Comparison of ENCODE assay signal across 19 mouse cellular contexts in genomic region chr8:120371146-120371545, GRCm38 (mm10).
DNase-seq lines count a peak whose midpoint lies in the region; ATAC-seq and TF ChIP-seq lines count a peak whose summit lies in the region.
"Had no signal": no experiment of that assay in that cellular context is flagged by ENCODE, and none has a peak within 500 bp of the region (broad histone marks: within the 10 kb centered on the region; RNA-seq: fewer than 3 reads in every experiment).

No protein-coding gene starts in this region.

- DNase-seq in heart, embryonic 10.5 days (ENCODE audit: low spot score), result no peak
- no peak for DNase-seq in heart, postnatal 25 days (ENCODE audit: low spot score)
- DNase-seq in hindbrain, embryonic 10.5 days (ENCODE audit: low spot score), result no peak
- no peak for DNase-seq in hindbrain, embryonic 14.5 days (ENCODE audit: low spot score)
- DNase-seq in G1E (ENCODE audit: low spot score), result no peak
- no peak for DNase-seq in frontal cortex, adult 2 months (ENCODE audit: extremely low spot score in 1 of 2, low spot score in 1 of 2)
- no peak for DNase-seq in lung, postnatal 0 days (ENCODE audit: low spot score)
- DNase-seq: cerebellum, adult 9-11 months; heart, adult 2 months; kidney, adult 11 months; kidney, postnatal 14 days; right cerebral cortex, adult 18-20 months had no signal

- no peak overlapping the region for H3K9ac ChIP-seq in hindbrain, embryonic 14.5 days
- peak overlapping the region; percentile 77 for H3K9ac ChIP-seq in liver, embryonic 12.5 days
- no peak overlapping the region for H3K9ac ChIP-seq in lung, postnatal 0 days (replicated peaks; ENCODE audit: low read depth)
- H3K9ac ChIP-seq: embryonic facial prominence, embryonic 15.5 days; forebrain, embryonic 15.5 days; limb, embryonic 12.5 days; lung, embryonic 15.5 days; midbrain, embryonic 15.5 days had no signal

- intact Hi-C loops in heart, postnatal 25 days (cut with DNase I), result no loop called here

- 48% methylated on average over 5 of the region's 5 CpGs for WGBS in heart, embryonic 10.5 days
- WGBS in hindbrain, embryonic 10.5 days, result 74% methylated on average over 5 of the region's 5 CpGs
- WGBS in hindbrain, embryonic 14.5 days, result 79% methylated on average over 5 of the region's 5 CpGs
- WGBS in liver, embryonic 12.5 days (ENCODE audit: insufficient replicate concordance), result 19% methylated on average over 5 of the region's 5 CpGs
- 75% methylated on average over 5 of the region's 5 CpGs for WGBS in lung, postnatal 0 days

- H3K4me3 ChIP-seq in heart, embryonic 10.5 days, result no peak overlapping the region
- no peak overlapping the region for H3K4me3 ChIP-seq in hindbrain, embryonic 10.5 days
- no peak overlapping the region for H3K4me3 ChIP-seq in hindbrain, embryonic 14.5 days (replicated peaks; ENCODE audit: low read length)
- peak overlapping the region; percentile 41; the same call in 1 of the 2 replicates for H3K4me3 ChIP-seq in G1E (ENCODE audit: low read depth, low read length)
- no peak overlapping the region; the same call in 1 of the 2 replicates for H3K4me3 ChIP-seq in liver, embryonic 12.5 days
- H3K4me3 ChIP-seq in lung, postnatal 0 days (ENCODE audit: low read depth, low read length), result no peak overlapping the region
- H3K4me3 ChIP-seq: embryonic facial prominence, embryonic 15.5 days; forebrain, embryonic 15.5 days; heart, adult 2 months; limb, embryonic 12.5 days; lung, embryonic 15.5 days; midbrain, embryonic 15.5 days had no signal

- no peaks in the 10 kb centered on the region for H3K9me3 ChIP-seq in heart, embryonic 10.5 days
- no peaks in the 10 kb centered on the region for H3K9me3 ChIP-seq in hindbrain, embryonic 10.5 days
- H3K9me3 ChIP-seq in hindbrain, embryonic 14.5 days (ENCODE audit: control insufficient read depth, low read length), result no peaks in the 10 kb centered on the region
- peaks cover 14% of the 10 kb centered on the region for H3K9me3 ChIP-seq in G1E (replicated peaks)
- H3K9me3 ChIP-seq in liver, embryonic 12.5 days (replicated peaks), result no peaks in the 10 kb centered on the region
- no peaks in the 10 kb centered on the region for H3K9me3 ChIP-seq in lung, postnatal 0 days (ENCODE audit: low read length)
- H3K9me3 ChIP-seq: embryonic facial prominence, embryonic 15.5 days; forebrain, embryonic 15.5 days; limb, embryonic 12.5 days; lung, embryonic 15.5 days; midbrain, embryonic 15.5 days had no signal

- no peaks in the 10 kb centered on the region for H3K27me3 ChIP-seq in heart, embryonic 10.5 days (ENCODE audit: insufficient read depth, poor library complexity, severe bottlenecking)
- H3K27me3 ChIP-seq in hindbrain, embryonic 10.5 days (ENCODE audit: insufficient read depth, poor library complexity, severe bottlenecking), result peaks cover 31% of the 10 kb centered on the region
- no peaks in the 10 kb centered on the region for H3K27me3 ChIP-seq in hindbrain, embryonic 14.5 days (ENCODE audit: control insufficient read depth, insufficient read depth, low read length)
- H3K27me3 ChIP-seq in G1E (ENCODE audit: insufficient read depth, low read length), result peaks cover 74% of the 10 kb centered on the region
- no peaks in the 10 kb centered on the region for H3K27me3 ChIP-seq in liver, embryonic 12.5 days (replicated peaks)
- no peaks in the 10 kb centered on the region for H3K27me3 ChIP-seq in lung, postnatal 0 days (replicated peaks; ENCODE audit: insufficient read depth, low read length)
- H3K27me3 ChIP-seq: embryonic facial prominence, embryonic 15.5 days; forebrain, embryonic 15.5 days; lung, embryonic 15.5 days; midbrain, embryonic 15.5 days had no signal

- H3K4me1 ChIP-seq in heart, embryonic 10.5 days, result peaks cover 97% of the 10 kb centered on the region
- H3K4me1 ChIP-seq in hindbrain, embryonic 10.5 days (replicated peaks), result peaks cover 97% of the 10 kb centered on the region
- peaks cover 24% of the 10 kb centered on the region for H3K4me1 ChIP-seq in hindbrain, embryonic 14.5 days (replicated peaks; ENCODE audit: control insufficient read depth, insufficient read depth, low read length)
- H3K4me1 ChIP-seq in G1E (ENCODE audit: insufficient read depth, low read depth, low read length), result peaks cover 77% of the 10 kb centered on the region
- peaks cover 100% of the 10 kb centered on the region for H3K4me1 ChIP-seq in liver, embryonic 12.5 days
- peaks cover 14% of the 10 kb centered on the region for H3K4me1 ChIP-seq in lung, postnatal 0 days (ENCODE audit: insufficient read depth, low read depth, low read length)

- H3K36me3 ChIP-seq in heart, embryonic 10.5 days, result no peaks in the 10 kb centered on the region
- no peaks in the 10 kb centered on the region for H3K36me3 ChIP-seq in hindbrain, embryonic 10.5 days
- H3K36me3 ChIP-seq in hindbrain, embryonic 14.5 days (replicated peaks; ENCODE audit: control insufficient read depth, insufficient read depth), result no peaks in the 10 kb centered on the region
- no peaks in the 10 kb centered on the region for H3K36me3 ChIP-seq in G1E (replicated peaks)
- H3K36me3 ChIP-seq in liver, embryonic 12.5 days, result no peaks in the 10 kb centered on the region
- H3K36me3 ChIP-seq in lung, postnatal 0 days (ENCODE audit: insufficient read depth, low read length), result no peaks in the 10 kb centered on the region
- H3K36me3 ChIP-seq: embryonic facial prominence, embryonic 15.5 days; forebrain, embryonic 15.5 days; limb, embryonic 12.5 days; lung, embryonic 15.5 days; midbrain, embryonic 15.5 days had no signal

- no peak for TF ChIP-seq CTCF in G1E (IDR thresholded peaks at IDR 0.05; ENCODE audit: low read depth, low read length)
- no peak for TF ChIP-seq CTCF in lung, postnatal 0 days (IDR thresholded peaks at IDR 0.05)

- H3K27ac ChIP-seq in heart, embryonic 10.5 days, result peak overlapping the region; percentile 90
- H3K27ac ChIP-seq in hindbrain, embryonic 10.5 days, result peak overlapping the region; percentile 87
- no peak overlapping the region for H3K27ac ChIP-seq in hindbrain, embryonic 14.5 days
- peak overlapping the region; percentile 97 for H3K27ac ChIP-seq in liver, embryonic 12.5 days
- H3K27ac ChIP-seq in lung, postnatal 0 days (ENCODE audit: low read length), result no peak overlapping the region
- H3K27ac ChIP-seq: embryonic facial prominence, embryonic 15.5 days; hindbrain, postnatal 0 days; limb, embryonic 12.5 days; lung, embryonic 15.5 days; midbrain, embryonic 15.5 days had no signal

- ATAC-seq in hindbrain, embryonic 14.5 days (ENCODE audit: low FRiP score), result no peak
- no peak for ATAC-seq in G1E (ENCODE audit: extremely low read depth, insufficient number of reproducible peaks, low FRiP score, poor library complexity, severe bottlenecking)
- no peak for ATAC-seq in liver, embryonic 12.5 days
- no peak for ATAC-seq in lung, postnatal 0 days
- ATAC-seq: forebrain, embryonic 15.5 days; hindbrain, postnatal 0 days; midbrain, embryonic 15.5 days had no signal

- no peak overlapping the region for H3K4me2 ChIP-seq in hindbrain, embryonic 14.5 days (replicated peaks)
- peak overlapping the region; percentile 81 for H3K4me2 ChIP-seq in liver, embryonic 12.5 days
- H3K4me2 ChIP-seq in lung, postnatal 0 days (replicated peaks; ENCODE audit: low read depth, low read length), result no peak overlapping the region
- H3K4me2 ChIP-seq: embryonic facial prominence, embryonic 15.5 days; forebrain, embryonic 15.5 days; limb, embryonic 12.5 days; lung, embryonic 15.5 days; midbrain, embryonic 15.5 days had no signal

- no peak for TF ChIP-seq EP300 in lung, postnatal 0 days (IDR thresholded peaks at IDR 0.05)

Comparison
In these comparisons a context has a peak if more than half of its experiments do, and no peak if none do; other contexts are left out.
1. H3K27ac ChIP-seq: peak in heart, embryonic 10.5 days (single experiment), hindbrain, embryonic 10.5 days (single experiment) and liver, embryonic 12.5 days (single experiment); none in hindbrain, embryonic 14.5 days (single experiment) and lung, postnatal 0 days (single experiment).